Mouse (Mus musculus) left cerebral cortex, postnatal 10 days (tissue): ENCODE results near the gene Soat2. TPM values are rescaled to one million over a fixed set of nuclear protein-coding genes. Genes with fewer than 3 reads are reported as not detected.
A peak's percentile ranks its signal among the peaks of the same experiment; 100 is the strongest.
"Not testable (repeated sequence)": the region's sequence is repeated elsewhere in the genome, so short reads cannot be mapped to it uniquely, and the experiment has no call there.

Source experiments
- DNase-seq, 2 experiments: peaks; one replicate each; pipeline ENCODE4 v3.0.0; 2021 to 2022; ENCODE audit warnings: low spot score in 2 of 2, mixed read lengths in 1 of 2; ENCODE audit errors: extremely low spot score in 1 of 2
- intact Hi-C: fragments of 180-260 bp; cut with DNase I; formaldehyde crosslinking; loops from one replicate; pipeline ENCODE4 v1.15.1; 2025
- total RNA-seq, 2 experiments: library from RNA; stranded (reverse); gene quantifications; 2 replicates each; pipeline ENCODE4 v1.2.3; 2021

Gene Soat2
- total RNA-seq, 2 experiments from 2014 or later: 0.16 TPM; not detected in 1

DNA sequence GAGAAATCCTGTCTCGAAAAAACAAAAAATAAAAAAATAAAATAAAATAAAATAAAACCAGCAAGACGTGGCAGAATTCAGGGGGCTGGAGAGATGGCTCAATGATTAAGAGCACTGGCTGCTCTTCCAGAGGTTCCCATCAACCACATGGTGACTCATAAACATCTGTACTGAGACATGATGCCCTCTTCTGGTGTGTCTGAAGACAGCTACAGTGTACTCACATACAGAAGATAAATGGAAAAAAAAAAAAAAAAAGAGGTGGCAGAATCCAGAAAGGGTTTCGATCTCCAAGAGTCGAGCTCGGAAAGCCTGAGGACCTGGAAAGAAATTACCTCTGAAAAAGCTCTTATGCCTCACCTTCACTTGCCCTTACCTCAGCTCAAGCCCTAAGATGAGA lies 9.2 kb upstream of the Soat2 start:
- intact Hi-C loops: loop anchor here (5.0 kb wide), 1 partner anchor 34 kb away; no protein-coding TSS in a partner anchor
- DNase-seq: no peak

GRCm38 (mm10) chr15:102142914-102143912 lies 7.1 kb upstream of the Soat2 start:
- intact Hi-C loops: loop anchor here (5.0 kb wide), 1 partner anchor 36 kb away; no protein-coding TSS in a partner anchor
- no peak for DNase-seq

- intact Hi-C loops: loop anchor here (5.0 kb wide), 1 partner anchor 37 kb away; no protein-coding TSS in a partner anchor
- DNase-seq: no peak
These were observed 6.0 kb upstream of the Soat2 start, which contains the start of gene Igfbp6 for GRCm38 (mm10) chr15:102144274-102144711. Gene Igfbp6, plus strand, starts transcription at chr15:102144362.

DNA sequence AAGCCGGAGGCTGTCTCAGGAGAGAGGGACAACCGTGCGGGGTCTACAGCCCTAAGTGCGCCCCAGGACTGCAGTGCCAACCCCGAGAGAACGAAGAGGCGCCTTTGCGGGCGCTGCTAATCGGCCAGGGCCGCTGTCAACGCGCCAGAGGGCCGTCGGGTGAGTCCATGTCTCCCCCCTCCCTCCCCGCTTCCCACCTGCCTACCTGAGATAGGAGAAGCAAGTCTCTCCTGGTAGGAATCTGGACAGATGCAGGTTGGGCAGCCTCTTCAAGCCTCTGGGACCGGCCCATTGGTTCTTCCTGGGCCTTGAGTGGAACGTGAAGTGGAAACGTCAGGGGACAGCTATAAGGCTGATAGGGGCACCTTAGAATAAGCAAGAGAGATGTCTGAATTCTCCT lies 5.6 kb upstream of the Soat2 start:
- intact Hi-C loops: loop anchor here (5.0 kb wide), 1 partner anchor 37 kb away; no protein-coding TSS in a partner anchor
- DNase-seq: no peak

DNA sequence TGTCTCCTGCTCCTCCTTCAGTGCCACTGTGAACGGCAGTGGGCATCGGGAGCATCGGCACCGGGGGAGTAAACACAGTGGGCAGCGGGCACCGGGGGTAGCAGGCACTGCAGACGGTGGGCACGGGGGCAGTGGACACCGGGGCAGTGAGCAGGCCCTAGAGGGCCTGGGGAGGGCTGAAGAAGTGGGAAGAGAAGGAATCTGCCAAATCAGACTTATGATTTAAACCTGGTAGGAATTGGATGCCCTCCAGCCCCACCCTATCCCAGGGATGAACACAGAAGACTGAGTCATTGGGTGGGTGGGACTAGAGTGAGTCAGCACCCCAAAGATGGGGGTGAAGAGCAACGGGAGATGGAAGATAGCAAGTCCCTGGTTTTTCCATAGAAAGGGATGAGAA lies 5.0 kb upstream of the Soat2 start:
- intact Hi-C loops: no loop called here
- DNase-seq: no peak

DNA sequence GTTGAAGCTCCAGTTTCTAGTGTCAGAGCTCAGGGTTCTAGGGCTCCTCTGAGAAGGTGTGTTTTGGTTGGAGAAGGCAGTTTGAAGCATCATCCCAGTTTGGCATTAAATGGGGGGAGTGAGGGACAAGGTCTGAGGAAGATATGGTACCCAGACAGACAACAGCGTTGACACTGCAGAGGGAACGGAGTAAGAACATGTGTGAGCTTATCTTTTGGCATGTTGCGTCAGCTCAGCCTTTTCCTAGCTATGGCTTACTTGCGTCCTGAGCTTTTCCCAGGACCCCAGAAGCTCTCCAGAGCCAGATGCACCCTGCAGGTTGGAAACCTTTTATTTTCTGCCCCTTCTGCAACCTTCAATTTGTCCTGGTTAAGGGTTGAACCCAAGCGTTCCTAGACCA lies 4.2 kb upstream of the Soat2 start:
- intact Hi-C loops: no loop called here
- DNase-seq: no peak

DNA sequence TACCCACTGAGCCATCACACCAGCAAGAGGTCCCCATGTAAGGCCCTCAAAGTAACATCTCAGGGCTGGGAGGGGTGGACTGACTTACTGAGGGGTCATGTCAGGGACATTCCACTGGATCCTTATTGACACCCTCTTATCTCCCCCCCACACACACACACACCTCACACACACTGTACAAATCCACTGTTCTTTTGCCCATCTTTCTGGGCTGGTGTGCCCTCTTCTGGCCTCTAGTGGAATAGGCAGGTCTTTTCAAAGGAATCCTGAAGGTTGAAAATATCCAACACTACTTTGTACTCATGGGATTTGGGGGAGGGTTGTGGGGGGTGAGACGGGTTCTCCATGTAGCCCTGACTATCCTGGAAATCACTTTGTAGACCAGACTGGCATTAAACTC lies 3.4 kb upstream of the Soat2 start:
- intact Hi-C loops: no loop called here
- peak; percentile 29 to 37 for DNase-seq

GRCm38 (mm10) chr15:102147674-102148402 lies 2.5 kb upstream of the Soat2 start:
- intact Hi-C loops: no loop called here
- no peak for DNase-seq

- intact Hi-C loops: no loop called here
- DNase-seq: no peak
These were observed 765 bp upstream of the Soat2 start for GRCm38 (mm10) chr15:102149561-102149960.

DNA sequence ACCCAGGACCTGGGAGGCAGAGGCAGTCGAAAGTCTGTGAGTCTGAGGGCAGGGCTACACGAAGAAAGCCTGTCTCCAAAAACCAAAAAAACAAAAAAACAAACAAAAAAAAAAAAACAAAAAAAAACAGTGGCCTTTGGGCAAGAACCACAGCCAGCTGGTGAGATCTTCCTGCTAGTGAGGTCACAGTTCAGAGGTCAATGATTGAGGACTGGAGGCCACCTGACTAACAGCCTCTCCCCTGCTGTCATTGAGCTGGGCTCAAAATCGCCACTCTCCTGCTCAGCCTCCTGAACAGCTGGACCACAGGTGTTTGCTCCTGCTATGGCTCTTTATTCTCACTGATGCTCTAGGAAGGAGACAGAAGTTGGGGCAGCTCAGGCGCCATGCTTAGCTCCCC lies 2.3 kb downstream of the Soat2 start:
- DNase-seq: no peak
- intact Hi-C loops: no loop called here

- intact Hi-C loops: not testable (repeated sequence)
These were observed 4.7 kb downstream of the Soat2 start for GRCm38 (mm10) chr15:102155006-102155405.

GRCm38 (mm10) chr15:102156836-102157235 lies 6.5 kb downstream of the Soat2 start:
- intact Hi-C loops: no loop called here
- no peak for DNase-seq

More at GRCm38 (mm10) chr15:102155006-102155405, 4.7 kb downstream of the Soat2 start:
- not testable (repeated sequence) for DNase-seq

- intact Hi-C loops: no loop called here
- DNase-seq: no peak
These were observed 10.2 kb downstream of the Soat2 start for GRCm38 (mm10) chr15:102160415-102161060.

DNA sequence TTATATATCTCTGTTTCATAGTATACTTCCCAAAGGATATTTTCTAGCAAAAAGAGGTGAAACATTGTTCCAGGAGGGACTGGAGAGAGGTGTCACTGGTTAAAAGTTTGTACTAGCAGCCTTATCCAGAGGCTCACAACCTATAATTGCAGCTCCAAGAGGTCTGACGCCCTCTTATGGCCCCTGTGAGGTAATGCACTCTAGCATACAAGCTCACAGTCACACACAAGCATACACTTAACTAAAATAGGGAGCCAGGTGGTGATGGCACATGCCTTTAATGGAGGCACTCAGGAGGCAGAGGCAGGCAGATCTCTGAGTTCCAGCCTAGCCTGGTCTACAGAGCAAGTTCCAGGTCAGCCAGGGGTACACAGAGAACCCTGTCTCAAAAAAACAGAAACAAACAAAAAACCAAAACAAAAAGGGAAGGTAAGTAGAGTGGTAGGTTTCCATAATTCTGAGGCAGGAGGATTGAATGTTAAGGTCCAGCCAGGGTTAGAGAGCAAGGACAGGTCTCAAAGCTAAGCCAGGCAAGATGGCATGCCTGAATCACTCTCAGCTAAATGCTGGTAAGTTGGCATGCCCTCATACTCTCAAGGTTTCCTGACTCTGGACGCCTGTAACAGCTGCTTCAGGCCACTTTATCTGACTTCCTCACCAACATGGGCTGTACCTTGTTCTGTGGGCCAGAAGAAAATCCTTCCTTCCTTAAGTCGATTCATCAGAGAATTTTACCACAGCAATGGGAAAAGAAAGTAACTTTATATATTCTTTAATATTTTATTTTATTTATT lies 13.8 kb downstream of the Soat2 start:
- intact Hi-C loops: no loop called here
- no peak for DNase-seq

GRCm38 (mm10) chr15:102165468-102166100 lies 15.3 kb downstream of the Soat2 start:
- DNase-seq: no peak
- intact Hi-C loops: no loop called here

GRCm38 (mm10) chr15:102167620-102168021 lies 17.3 kb downstream of the Soat2 start:
- intact Hi-C loops: no loop called here
- DNase-seq: no peak

- no peak for DNase-seq
- intact Hi-C loops: no loop called here
These were observed 18.7 kb downstream of the Soat2 start for GRCm38 (mm10) chr15:102169064-102169463.

DNA sequence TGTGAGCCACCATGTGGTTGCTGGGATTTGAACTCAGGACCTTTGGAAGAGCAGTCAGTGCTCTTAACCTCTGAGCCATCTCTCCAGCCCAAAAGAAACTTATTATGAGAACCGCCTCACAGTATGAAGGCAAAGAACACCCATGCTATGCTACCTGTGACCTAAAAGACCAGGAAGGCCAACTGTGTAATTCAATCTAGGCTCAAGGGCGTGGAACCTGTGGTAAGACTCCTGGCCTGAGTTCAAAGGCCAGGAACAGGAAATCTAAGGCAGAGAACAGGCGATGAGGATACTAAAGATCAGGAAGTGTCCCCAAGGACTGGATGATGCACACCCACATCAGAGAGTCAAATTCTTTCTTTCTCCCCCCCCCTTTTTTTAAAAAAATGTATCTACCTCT lies 23.3 kb downstream of the Soat2 start:
- intact Hi-C loops: no loop called here

More for the DNA sequence above, 23.3 kb downstream of the Soat2 start:
- DNase-seq: no peak
